8 mouse cellular contexts compared by ENCODE assay signal in the genomic region with DNA sequence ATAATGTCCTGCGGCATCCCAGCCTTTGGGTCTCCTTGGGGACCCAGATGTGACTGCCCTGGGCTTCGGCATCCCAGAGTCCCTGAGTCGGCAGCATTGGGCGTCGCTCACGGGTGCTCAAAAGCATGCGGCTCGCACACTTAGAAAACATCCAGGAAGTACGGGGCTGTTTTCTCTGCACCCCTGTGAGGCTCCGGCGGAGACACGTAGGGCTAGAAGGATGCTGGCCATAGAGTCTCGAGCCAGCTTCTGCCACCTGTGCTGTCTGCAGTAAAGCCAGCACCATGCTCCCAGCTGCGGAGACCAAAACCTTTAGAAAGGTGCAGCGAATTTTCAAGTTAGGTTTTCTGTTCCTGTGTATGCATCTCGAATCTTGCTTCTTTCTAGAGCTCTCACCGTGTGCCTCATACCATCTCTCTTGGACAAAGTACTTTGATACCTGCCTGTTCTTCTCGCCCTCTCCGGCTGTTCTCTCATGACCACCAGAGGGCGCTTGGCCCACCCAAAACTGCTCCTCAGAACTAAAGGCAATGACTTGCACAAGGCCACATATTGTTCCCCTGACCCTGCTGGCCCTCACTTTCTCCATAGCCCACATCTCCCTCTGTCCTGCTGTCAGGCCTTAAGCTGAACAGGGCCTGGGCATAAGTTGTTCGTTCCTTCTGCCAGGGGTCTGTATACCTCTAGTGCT. TPM values are rescaled to one million over a fixed set of nuclear protein-coding genes. Genes with fewer than 3 reads are reported as not detected.
DNase-seq lines count a peak whose midpoint lies in the region; ATAC-seq lines count a peak whose summit lies in the region.

No protein-coding gene starts in this region.

- peak; percentile 60 to 62 for DNase-seq in left cerebral cortex, postnatal 25 days (ENCODE audit: low spot score in 2 of 2)
- DNase-seq in left cerebral cortex, postnatal 36 days (ENCODE audit: low spot score in 2 of 2), result no peak
- peak; percentile 78 for DNase-seq in c-Kit-positive CD71-positive TER-119-positive erythroid progenitor cells, embryonic 14.5 days (ENCODE audit: low spot score)
- peak; percentile 76 for DNase-seq in neural tube, embryonic 10.5 days (ENCODE audit: extremely low spot score, low spot score)
- peak; percentile 88 for DNase-seq in thymus, postnatal 4 days

- peaks cover 36% of the 10 kb centered on the region for H3K4me1 ChIP-seq in forebrain, embryonic 15.5 days
- H3K4me1 ChIP-seq in liver, embryonic 16.5 days (ENCODE audit: control insufficient read depth, low read depth, low read length), result peaks cover 24% of the 10 kb centered on the region

- WGBS in forebrain, embryonic 15.5 days, result 4% methylated on average over 21 of the region's 21 CpGs
- WGBS in liver, embryonic 16.5 days (ENCODE audit: insufficient replicate concordance), result 2% methylated on average over 21 of the region's 21 CpGs

- H3K27ac ChIP-seq in forebrain, embryonic 15.5 days (replicated peaks), result 0 out of 2 replicates have a peak overlapping the region, but pooled peaks have one; percentile 28
- H3K27ac ChIP-seq in liver, embryonic 16.5 days (ENCODE audit: low read length), result no peak overlapping the region

- no peaks in the 10 kb centered on the region for H3K9me3 ChIP-seq in forebrain, embryonic 15.5 days
- no peaks in the 10 kb centered on the region for H3K9me3 ChIP-seq in liver, embryonic 16.5 days (replicated peaks; ENCODE audit: control insufficient read depth, low read length)

- peak overlapping the region; percentile 36 for H3K9ac ChIP-seq in forebrain, embryonic 15.5 days (replicated peaks)
- peak overlapping the region; percentile 52 for H3K9ac ChIP-seq in liver, embryonic 16.5 days (ENCODE audit: low read depth, low read length)

- ATAC-seq in forebrain, embryonic 15.5 days (replicated peaks), result no peak
- ATAC-seq in inflammation-experienced regulatory T-cells, adult 6 months, result peak; percentile 37
- ATAC-seq in liver, embryonic 16.5 days (ENCODE audit: low read depth), result 0 out of 2 replicates have a peak, but pooled peaks have one; percentile 20

- no peaks in the 10 kb centered on the region; the same call in 1 of the 2 replicates for H3K27me3 ChIP-seq in forebrain, embryonic 15.5 days
- H3K27me3 ChIP-seq in liver, embryonic 16.5 days (ENCODE audit: control insufficient read depth, insufficient read depth, low read depth, low read length), result peaks cover 21% of the 10 kb centered on the region

- H3K36me3 ChIP-seq in forebrain, embryonic 15.5 days, result no peaks in the 10 kb centered on the region
- H3K36me3 ChIP-seq in liver, embryonic 16.5 days (ENCODE audit: control insufficient read depth, insufficient read depth), result no peaks in the 10 kb centered on the region

- peak overlapping the region; percentile 30 for H3K4me3 ChIP-seq in forebrain, embryonic 15.5 days
- peak overlapping the region; percentile 55 for H3K4me3 ChIP-seq in liver, embryonic 16.5 days (ENCODE audit: low read depth, low read length)

- intact Hi-C loops in left cerebral cortex, postnatal 25 days (cut with DNase I), result loop anchor here (1.0 to 5.0 kb wide), 3 partner anchors 23 to 170 kb away; no protein-coding TSS in a partner anchor
- intact Hi-C loops in left cerebral cortex, postnatal 36 days (cut with DNase I), result loop anchor here (2.0 to 5.0 kb wide), 2 partner anchors 98 to 170 kb away; no protein-coding TSS in a partner anchor

- peak overlapping the region; percentile 63 for H3K4me2 ChIP-seq in forebrain, embryonic 15.5 days (replicated peaks)
- H3K4me2 ChIP-seq in liver, embryonic 16.5 days (ENCODE audit: low read depth, low read length), result peak overlapping the region; percentile 81

RNA-seq across cellular contexts. Expression of a gene that starts 2.2 kb away (rescaled TPM):
- 1 to 10 TPM; 2.6 to 3.2 TPM for total RNA-seq in left cerebral cortex, postnatal 25 days (2021)
- total RNA-seq in left cerebral cortex, postnatal 36 days (2021), result 1 to 10 TPM; 3.7 to 3.9 TPM
- 6.2 and 7.1 TPM in 2 replicates for polyA plus RNA-seq in forebrain, embryonic 15.5 days (2015; fragmentation: Nextera tagmentation; extraction: Ambion mirVana)
- polyA plus RNA-seq in inflammation-experienced regulatory T-cells, adult 6 months (2017; shearing (Covaris generic)), result not detected
- not detected in 2 replicates for polyA plus RNA-seq in liver, embryonic 16.5 days (2015; fragmentation: Nextera tagmentation; extraction: Ambion mirVana)

RNA-seq across cellular contexts. Expression of a gene that starts 39.4 kb away (rescaled TPM):
- 1 to 10 TPM; 1.4 to 1.6 TPM for total RNA-seq in left cerebral cortex, postnatal 25 days (2021)
- 1 to 10 TPM; 1.7 to 2.1 TPM for total RNA-seq in left cerebral cortex, postnatal 36 days (2021)
- 2.4 and 2.7 TPM in 2 replicates for polyA plus RNA-seq in forebrain, embryonic 15.5 days (2015; fragmentation: Nextera tagmentation; extraction: Ambion mirVana)
- 1 to 10 TPM in 2 of 3 experiments, not detected in 1; 1.5 to 1.6 TPM for polyA plus RNA-seq in inflammation-experienced regulatory T-cells, adult 6 months (2017; shearing (Covaris generic))
- 0.26 and 0.28 TPM in 2 replicates for polyA plus RNA-seq in liver, embryonic 16.5 days (2015; fragmentation: Nextera tagmentation; extraction: Ambion mirVana)

RNA-seq across cellular contexts. Expression of a gene that starts 39.5 kb away (rescaled TPM):
- total RNA-seq in left cerebral cortex, postnatal 25 days (2021), result 10 to 100 TPM; 46.6 to 49.4 TPM
- 10 to 100 TPM; 51.1 to 53.6 TPM for total RNA-seq in left cerebral cortex, postnatal 36 days (2021)
- 32.4 and 34.8 TPM in 2 replicates for polyA plus RNA-seq in forebrain, embryonic 15.5 days (2015; fragmentation: Nextera tagmentation; extraction: Ambion mirVana)
- 10 to 100 TPM; 13.9 to 24.2 (median 21.3) TPM for polyA plus RNA-seq in inflammation-experienced regulatory T-cells, adult 6 months (2017; shearing (Covaris generic))
- 5.3 and 5.8 TPM in 2 replicates for polyA plus RNA-seq in liver, embryonic 16.5 days (2015; fragmentation: Nextera tagmentation; extraction: Ambion mirVana)

RNA-seq across cellular contexts. Expression of a gene that starts 49.6 kb away (rescaled TPM):
- 10 to 100 TPM; 13.0 to 13.9 TPM for total RNA-seq in left cerebral cortex, postnatal 25 days (2021)
- total RNA-seq in left cerebral cortex, postnatal 36 days (2021), result 10 to 100 TPM; 12.5 to 16.9 TPM
- 41.1 and 42.8 TPM in 2 replicates for polyA plus RNA-seq in forebrain, embryonic 15.5 days (2015; fragmentation: Nextera tagmentation; extraction: Ambion mirVana)
- polyA plus RNA-seq in inflammation-experienced regulatory T-cells, adult 6 months (2017; shearing (Covaris generic)), result 1 to 10 TPM; 2.9 to 4.8 (median 4.4) TPM
- polyA plus RNA-seq in liver, embryonic 16.5 days (2015; fragmentation: Nextera tagmentation; extraction: Ambion mirVana), result 2.2 and 2.8 TPM in 2 replicates

Comparison
In these comparisons a context has a peak if more than half of its experiments do, and no peak if none do; other contexts are left out.
1. DNase-seq: peak in left cerebral cortex, postnatal 25 days (2 of 2), c-Kit-positive CD71-positive TER-119-positive erythroid progenitor cells, embryonic 14.5 days (single experiment), neural tube, embryonic 10.5 days (single experiment) and thymus, postnatal 4 days (single experiment); none in left cerebral cortex, postnatal 36 days (0 of 2).